Mouse (Mus musculus) 3134 (cell line): ENCODE results near the gene Tmem265.
A peak's percentile ranks its signal among the peaks of the same experiment; 100 is the strongest.

Experiments
- DNase-seq: peaks from one replicate; pipeline ENCODE4 v3.0.0-alpha.2; 2011; ENCODE audit warnings: low spot score; ENCODE audit not compliant: insufficient read length; ENCODE audit errors: extremely low read depth

The Tmem265 gene

DNA sequence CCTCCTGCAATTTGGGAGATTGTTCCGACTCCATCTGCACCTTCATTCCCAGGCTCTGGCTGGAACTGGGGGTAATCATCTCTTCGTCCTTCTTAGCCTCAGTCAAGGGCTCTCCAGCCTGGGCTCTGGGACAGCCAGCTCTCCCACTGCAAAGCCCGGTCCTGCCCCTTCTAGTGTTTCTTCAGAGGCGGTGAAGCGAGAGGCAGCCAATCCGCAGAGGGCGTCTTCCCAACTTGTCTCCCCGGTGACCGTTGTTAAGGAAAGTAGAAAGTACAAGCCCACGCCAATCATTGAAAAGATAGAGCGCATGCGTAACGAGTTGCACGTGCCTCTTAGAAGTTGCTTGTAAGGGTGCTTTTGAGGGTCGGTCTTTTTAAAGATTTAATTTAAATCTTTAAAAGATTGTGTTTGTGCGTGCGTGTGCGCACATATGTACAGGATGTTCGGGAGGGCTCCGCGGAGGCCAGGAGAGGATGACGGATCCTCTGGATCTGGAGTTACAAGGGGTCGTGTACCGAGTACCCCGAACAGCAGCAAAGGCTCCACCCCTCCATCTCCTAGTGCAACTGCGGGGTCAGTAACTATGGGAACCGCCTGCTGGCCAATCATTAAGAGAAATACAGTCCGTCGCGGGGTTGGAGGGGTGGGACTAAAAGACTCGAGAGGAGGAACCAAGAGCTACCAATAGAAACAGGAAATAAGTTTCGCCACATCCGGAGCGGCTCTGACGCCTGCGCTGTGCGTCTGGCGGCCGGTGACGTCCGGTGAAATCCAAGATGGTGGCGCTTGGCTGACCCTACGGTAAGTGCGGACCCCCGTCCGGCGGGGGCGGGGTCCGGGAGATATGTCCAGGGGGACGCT, 27.1 kb downstream of the Tmem265 start, which contains the start of the genes Ccdc189 and Rnf40:
Gene Ccdc189 (minus strand): TSS at position 585 of the 861 bp plus-strand sequence.
Gene Rnf40 (plus strand): TSS at position 757 of the 861 bp plus-strand sequence.
- DNase-seq = peak; percentile 95

DNA sequence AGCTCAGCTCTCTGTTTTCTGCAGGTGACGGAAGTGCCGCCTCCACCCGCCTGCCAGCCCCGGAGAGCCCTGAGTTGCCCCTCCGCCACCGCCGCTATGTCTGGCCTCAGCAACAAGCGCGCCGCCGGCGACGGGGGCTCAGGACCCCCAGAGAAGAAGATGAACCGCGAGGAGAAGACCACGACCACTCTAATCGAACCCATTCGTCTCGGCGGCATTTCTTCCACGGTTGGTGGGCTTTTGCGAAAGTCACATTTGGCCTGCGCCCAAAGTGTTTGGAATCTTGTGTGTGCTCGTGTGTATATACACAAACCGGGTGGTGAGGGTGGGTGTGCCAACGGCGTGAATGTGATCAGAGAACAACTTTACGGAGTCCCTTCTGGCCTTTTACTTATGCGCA, 27.7 kb downstream of the Tmem265 start:
- no peak for DNase-seq

DNA sequence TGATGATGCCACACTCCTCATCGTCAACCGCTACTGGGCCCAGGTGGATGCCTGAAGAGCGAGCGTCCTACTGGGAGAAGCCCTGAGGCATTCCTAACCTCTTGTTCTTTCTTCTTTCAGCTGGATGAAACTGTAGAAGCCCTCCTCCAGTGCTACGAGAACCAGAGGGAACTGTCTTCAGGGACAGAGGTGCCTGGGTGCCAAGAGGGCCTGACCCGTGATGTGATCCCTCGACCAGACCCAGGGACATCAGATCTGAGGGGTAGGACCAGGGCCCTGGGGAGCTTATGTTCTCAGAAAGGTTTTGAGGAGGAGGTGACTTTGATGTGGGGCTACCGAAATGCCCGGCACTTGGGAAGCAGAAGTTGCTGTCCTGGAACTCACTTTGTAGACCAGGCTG, 28.4 kb downstream of the Tmem265 start:
- no peak for DNase-seq

- no peak for DNase-seq
Measured at GRCm38 (mm10) chr7:127591108-127591507, 29.9 kb downstream of the Tmem265 start.

DNA sequence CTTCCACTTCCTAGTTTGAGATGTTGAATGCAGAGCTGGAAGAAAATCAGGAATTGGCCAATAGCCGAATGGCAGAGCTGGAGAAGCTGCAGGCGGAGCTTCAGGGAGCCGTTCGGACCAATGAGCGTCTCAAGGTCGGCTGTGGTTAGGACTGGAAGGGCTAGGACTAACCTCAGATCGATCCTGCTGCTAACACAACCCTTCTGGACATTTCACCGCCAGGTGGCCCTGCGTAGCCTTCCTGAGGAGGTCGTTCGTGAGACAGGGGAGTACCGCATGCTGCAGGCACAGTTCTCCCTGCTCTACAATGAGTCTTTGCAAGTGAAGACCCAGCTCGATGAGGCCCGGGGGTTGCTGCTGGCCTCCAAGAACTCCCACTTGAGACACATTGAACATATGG, 31.4 kb downstream of the Tmem265 start:
- DNase-seq = no peak

GRCm38 (mm10) chr7:127596747-127597146, 35.6 kb downstream of the Tmem265 start:
- DNase-seq = no peak

- no peak for DNase-seq
Measured at GRCm38 (mm10) chr7:127600612-127601011, 39.4 kb downstream of the Tmem265 start.

DNA sequence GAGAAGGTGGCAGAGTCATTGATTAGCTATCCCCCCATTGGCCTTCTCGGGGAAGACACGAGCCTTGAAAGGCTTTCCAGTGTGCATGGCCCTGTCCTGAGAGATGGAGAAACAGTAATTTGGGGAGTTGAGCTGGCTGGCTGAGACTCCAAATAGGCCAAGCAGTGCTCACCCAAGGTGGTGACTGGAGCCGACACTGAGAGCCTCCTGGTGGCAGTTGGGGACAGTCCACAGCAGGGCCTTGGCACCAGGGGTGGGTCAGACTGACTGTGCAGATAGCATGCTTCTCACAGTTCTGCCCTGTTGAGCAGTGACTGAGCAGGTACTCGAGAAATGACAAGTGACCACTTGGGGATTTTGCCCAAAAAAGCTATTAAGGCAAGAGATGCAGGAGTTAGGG, 40.5 kb downstream of the Tmem265 start:
- no peak for DNase-seq

DNA sequence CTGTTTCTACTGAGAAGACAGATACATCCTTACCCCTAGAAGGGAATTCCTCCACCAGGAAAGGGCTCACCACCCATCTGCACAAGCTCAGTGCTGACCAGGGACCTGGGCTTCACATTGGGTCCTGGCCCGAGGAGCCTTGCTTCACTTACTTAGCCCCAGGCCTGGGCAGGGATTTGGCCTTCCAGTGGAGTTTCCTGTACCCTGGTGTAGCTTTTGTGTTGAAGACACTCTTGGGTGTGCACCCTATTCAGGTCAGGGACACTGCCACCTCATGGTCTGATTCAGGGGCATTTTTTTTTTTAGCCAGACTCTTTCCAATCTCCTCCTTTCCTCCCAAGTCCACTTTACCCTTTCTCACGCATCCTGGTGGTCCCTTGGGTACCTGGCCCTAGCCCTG, 41.7 kb downstream of the Tmem265 start:
- DNase-seq = no peak

DNA sequence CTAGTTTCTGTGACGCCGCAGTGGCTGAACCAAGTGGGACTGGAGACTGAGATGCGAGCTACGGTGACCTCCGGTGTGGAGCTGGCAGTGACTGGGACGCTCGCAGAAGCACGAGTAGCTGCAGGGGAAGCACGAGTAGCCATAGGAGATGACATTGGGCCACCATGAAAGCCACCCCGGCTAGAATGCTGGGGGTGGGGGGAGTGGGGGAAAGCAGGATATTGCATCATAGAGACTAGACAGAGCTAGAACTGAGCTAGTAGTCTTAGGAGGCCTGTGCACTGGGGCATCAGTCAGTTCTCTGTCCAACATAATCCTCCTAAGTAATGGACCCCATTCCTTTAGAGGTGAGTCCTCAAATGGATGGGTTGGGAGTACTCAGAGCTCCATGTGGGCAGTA, 43.1 kb downstream of the Tmem265 start:
- DNase-seq = no peak

DNA sequence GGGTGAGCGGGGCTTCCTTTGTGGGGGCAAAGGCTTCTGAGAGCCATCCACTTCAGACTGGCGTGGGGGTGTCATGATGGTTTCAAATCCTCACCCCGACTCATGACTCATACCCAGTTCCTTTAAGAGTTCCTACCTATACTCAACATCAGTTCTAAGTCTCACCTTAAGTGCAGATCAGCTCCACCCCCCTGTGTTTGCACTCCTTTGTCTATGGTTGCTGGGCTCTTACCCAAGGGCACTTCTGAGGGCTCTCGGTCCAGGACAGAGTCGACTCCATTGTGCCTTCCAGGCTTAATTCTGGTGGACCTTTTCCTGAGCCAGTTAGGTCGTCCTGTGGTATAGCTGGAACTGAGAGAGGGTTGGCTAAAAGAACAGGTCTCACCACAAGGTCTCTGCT, 46.0 kb downstream of the Tmem265 start:
- DNase-seq = no peak

- no peak for DNase-seq
Measured at GRCm38 (mm10) chr7:127611011-127611410, 49.8 kb downstream of the Tmem265 start.

- no peak for DNase-seq
Measured at GRCm38 (mm10) chr7:127611561-127611960, 50.4 kb downstream of the Tmem265 start.

DNA sequence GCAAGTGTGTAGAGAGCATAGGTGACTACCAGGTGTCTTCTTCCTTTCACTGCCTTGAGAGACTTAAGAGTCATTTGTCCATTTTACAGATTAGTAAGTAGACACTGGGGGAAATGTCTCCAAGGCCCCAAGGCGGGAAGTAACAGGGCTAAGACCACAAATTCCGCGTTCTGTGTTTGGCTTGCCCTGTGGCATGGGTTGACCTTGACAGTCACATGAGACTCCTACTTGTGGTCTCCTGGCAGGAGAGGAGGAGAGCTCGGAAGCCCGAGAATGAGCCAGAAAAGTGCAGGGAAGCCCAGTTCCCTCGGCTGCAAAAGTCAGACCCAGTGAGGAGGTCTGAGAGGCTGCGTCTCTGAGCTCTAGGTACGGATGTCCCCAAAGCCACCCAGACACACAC, 52.3 kb downstream of the Tmem265 start:
- no peak for DNase-seq

- DNase-seq = no peak
Measured at GRCm38 (mm10) chr7:127614091-127614490, 52.9 kb downstream of the Tmem265 start.

DNA sequence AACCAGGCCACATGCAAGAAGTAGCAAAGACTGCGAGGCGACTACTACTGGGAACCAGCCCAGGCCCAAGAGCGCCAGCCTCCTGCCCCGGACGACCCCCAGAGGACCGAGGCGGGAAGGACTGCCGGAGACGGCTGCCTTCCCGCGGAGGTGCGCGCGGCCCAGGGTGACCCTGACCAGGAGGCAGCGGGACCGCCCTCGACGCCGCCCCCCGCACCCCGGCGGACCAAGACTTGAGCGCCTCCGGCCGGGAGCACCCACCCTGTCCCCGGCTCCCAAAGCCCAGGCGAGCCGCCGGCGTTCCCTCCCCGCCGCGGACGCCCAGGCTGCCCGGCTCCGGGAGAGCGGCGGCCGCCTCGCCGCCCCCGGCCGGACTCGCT, 53.3 kb downstream of the Tmem265 start:
- DNase-seq = peak; percentile 73

GRCm38 (mm10) chr7:127614891-127615843, 54.0 kb downstream of the Tmem265 start, which contains the start of gene Zfp629:
Gene Zfp629, minus strand, starts transcription at chr7:127615797.
- peak; percentile 65 for DNase-seq

DNA sequence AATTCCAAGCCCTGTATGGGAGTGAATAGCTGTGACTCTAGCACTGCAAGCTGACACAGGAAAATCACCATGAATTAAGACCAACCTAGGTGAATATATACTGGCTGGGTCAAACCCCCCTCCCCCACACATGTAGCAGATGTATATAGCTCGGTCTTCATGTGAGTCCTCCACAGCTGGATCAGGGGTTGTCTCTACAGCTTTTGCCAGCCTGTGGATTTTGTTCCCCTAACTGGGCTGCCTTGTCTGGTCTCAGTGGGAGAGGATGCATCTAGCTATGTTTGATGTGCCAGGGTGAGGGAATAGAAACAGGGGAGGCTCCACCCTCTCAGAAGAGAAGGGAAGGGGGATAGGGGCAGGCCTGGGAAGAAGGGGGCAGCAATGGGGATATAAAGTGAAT, 55.1 kb downstream of the Tmem265 start:
- no peak for DNase-seq
